Comparison of ENCODE assay signal across 27 mouse cellular contexts in genomic region chr6:8680931-8681330, GRCm38 (mm10).
"Had no signal": no experiment of that assay in that cellular context is flagged by ENCODE, and none has a peak within 500 bp of the region (broad histone marks: within the 10 kb centered on the region; RNA-seq: fewer than 3 reads in every experiment).

No protein-coding gene starts in this region.

- H3K36me3 ChIP-seq: embryonic facial prominence, embryonic 10.5 days; embryonic facial prominence, embryonic 12.5 days; embryonic facial prominence, embryonic 13.5 days; embryonic facial prominence, embryonic 15.5 days; forebrain, embryonic 10.5 days; forebrain, embryonic 12.5 days; forebrain, embryonic 15.5 days had no signal

- H3K9ac ChIP-seq: embryonic facial prominence, embryonic 12.5 days; embryonic facial prominence, embryonic 13.5 days; embryonic facial prominence, embryonic 15.5 days; forebrain, embryonic 12.5 days; forebrain, embryonic 13.5 days; forebrain, embryonic 15.5 days; forebrain, postnatal 0 days had no signal

- H3K27me3 ChIP-seq: embryonic facial prominence, embryonic 12.5 days; embryonic facial prominence, embryonic 13.5 days; embryonic facial prominence, embryonic 15.5 days; forebrain, embryonic 12.5 days; forebrain, embryonic 13.5 days; forebrain, embryonic 15.5 days had no signal

- H3K4me2 ChIP-seq: embryonic facial prominence, embryonic 12.5 days; embryonic facial prominence, embryonic 13.5 days; embryonic facial prominence, embryonic 15.5 days; forebrain, embryonic 12.5 days; forebrain, embryonic 13.5 days; forebrain, embryonic 15.5 days had no signal

- H3K4me1 ChIP-seq: embryonic facial prominence, embryonic 10.5 days; embryonic facial prominence, embryonic 12.5 days; embryonic facial prominence, embryonic 15.5 days; forebrain, embryonic 10.5 days; forebrain, embryonic 12.5 days; forebrain, embryonic 13.5 days; forebrain, embryonic 15.5 days had no signal

- ATAC-seq: forebrain, embryonic 13.5 days; forebrain, embryonic 14.5 days; forebrain, embryonic 15.5 days; forebrain, embryonic 16.5 days; forebrain, postnatal 0 days had no signal

- H3K9me3 ChIP-seq: embryonic facial prominence, embryonic 10.5 days; embryonic facial prominence, embryonic 12.5 days; embryonic facial prominence, embryonic 13.5 days; embryonic facial prominence, embryonic 15.5 days; forebrain, embryonic 10.5 days; forebrain, embryonic 12.5 days; forebrain, embryonic 13.5 days; forebrain, embryonic 15.5 days had no signal

- H3K27ac ChIP-seq: embryonic facial prominence, embryonic 10.5 days; embryonic facial prominence, embryonic 12.5 days; embryonic facial prominence, embryonic 13.5 days; embryonic facial prominence, embryonic 15.5 days; forebrain, embryonic 10.5 days; forebrain, embryonic 12.5 days; forebrain, embryonic 13.5 days; forebrain, embryonic 15.5 days; gastrocnemius, adult 2 months; heart, adult 2 months had no signal

- DNase-seq: cerebellum, adult 8-10 months; cerebellum, adult 9-10 months; cerebellum, adult 9-11 months; cerebellum, postnatal 10 days; cerebellum, postnatal 14 days; cerebellum, postnatal 25 days; cerebellum, postnatal 36 days; embryo, embryonic 11 days; forebrain, postnatal 0 days; gastrocnemius, adult 2 months; gastrocnemius, postnatal 10 days; gastrocnemius, postnatal 14 days; gastrocnemius, postnatal 25 days; gastrocnemius, postnatal 36 days; heart, adult 11 months; heart, adult 2 months had no signal

- H3K4me3 ChIP-seq: embryonic facial prominence, embryonic 10.5 days; embryonic facial prominence, embryonic 12.5 days; embryonic facial prominence, embryonic 13.5 days; embryonic facial prominence, embryonic 15.5 days; erythroblast, embryonic 14.5 days; forebrain, embryonic 10.5 days; forebrain, embryonic 12.5 days; forebrain, embryonic 13.5 days; forebrain, embryonic 15.5 days; gastrocnemius, adult 2 months; heart, adult 2 months had no signal
